Mouse (Mus musculus): ENCODE measurements around the gene Tmem52.

Gene Tmem52

DNA sequence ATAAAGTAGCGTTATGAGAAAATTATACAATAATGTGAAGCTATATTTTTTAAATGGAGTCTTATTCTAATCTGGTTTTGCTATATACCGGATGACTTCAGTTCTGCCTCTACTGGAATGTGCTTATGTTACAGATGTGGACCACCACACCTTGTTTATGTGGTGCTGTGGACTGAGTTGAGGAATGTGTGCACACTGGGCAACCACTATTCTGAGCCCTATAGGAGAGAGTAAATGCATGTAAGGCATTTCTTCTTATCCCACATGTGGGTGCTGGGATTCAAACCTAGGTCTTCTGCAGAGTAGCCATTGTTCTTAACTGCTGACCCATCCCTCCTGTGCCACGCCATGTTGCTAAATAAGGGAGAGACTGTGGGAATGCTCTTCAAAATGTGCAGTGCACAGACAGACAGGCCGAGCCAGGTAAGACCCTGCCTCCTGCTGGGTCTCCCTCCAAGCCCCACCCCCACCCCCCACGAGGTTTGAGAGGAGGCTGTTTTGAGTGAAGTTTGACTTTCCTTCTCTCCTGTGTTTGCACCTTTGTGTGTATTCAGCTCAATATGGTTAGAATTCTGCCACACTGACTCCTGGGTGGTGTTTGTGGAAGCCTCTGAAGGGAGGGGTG, 36.9 kb downstream of the Tmem52 start:
- in situ Hi-C loops (cut with MboI, MseI): no loop called here

DNA sequence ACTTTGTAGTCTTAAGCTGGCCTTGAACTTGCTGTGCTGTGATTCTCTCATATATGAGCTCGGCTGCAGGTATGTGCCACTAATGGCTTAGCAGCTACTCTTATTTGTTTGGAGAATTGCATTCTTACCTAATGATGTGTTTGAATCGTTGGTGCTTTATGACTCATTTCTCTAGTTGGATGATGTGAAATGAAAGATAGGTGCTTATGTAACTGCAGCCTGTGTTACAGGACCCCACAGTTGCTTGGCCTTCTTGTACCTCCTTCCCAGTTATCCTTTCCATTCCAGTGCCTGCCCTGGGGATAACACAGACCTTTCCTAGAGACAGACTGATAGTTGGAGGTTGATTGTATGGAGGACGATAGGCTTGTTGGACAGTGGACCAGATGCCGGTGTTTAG, 39.7 kb downstream of the Tmem52 start:
- in situ Hi-C loops (cut with MboI, MseI): no loop called here

GRCm38 (mm10) chr4:155510981-155511380, 42.1 kb downstream of the Tmem52 start:
- in situ Hi-C loops (cut with MboI, MseI): no loop called here

- in situ Hi-C loops (cut with MboI, MseI): no loop called here
Measured at GRCm38 (mm10) chr4:155514810-155515209, 45.9 kb downstream of the Tmem52 start.

- in situ Hi-C loops (cut with MboI, MseI): no loop called here
Measured at GRCm38 (mm10) chr4:155517948-155518517, 49.1 kb downstream of the Tmem52 start.

Data from regulatory T cell (primary cell).